Mouse (Mus musculus) liver, postnatal 0 days (tissue): ENCODE measurements at regions not wholly inside any gene's neighbourhood (a gene's known extent, or its start where the extent isn't known, plus 50 kb on each side); places are given as distances from the start of the nearest gene placed in this dataset.

ENCODE experiments used
- CTCF ChIP-seq: sonication (generic); IDR thresholded peaks from 2 replicates; pipeline ENCODE4 v1.5.1; 2016; ENCODE audit warnings: antibody characterized with exemption, low read depth
- EP300 ChIP-seq: IDR thresholded peaks from 2 replicates; pipeline ENCODE4 v1.6.1; 2016; ENCODE audit warnings: antibody characterized with exemption, low read depth, mild to moderate bottlenecking

DNA sequence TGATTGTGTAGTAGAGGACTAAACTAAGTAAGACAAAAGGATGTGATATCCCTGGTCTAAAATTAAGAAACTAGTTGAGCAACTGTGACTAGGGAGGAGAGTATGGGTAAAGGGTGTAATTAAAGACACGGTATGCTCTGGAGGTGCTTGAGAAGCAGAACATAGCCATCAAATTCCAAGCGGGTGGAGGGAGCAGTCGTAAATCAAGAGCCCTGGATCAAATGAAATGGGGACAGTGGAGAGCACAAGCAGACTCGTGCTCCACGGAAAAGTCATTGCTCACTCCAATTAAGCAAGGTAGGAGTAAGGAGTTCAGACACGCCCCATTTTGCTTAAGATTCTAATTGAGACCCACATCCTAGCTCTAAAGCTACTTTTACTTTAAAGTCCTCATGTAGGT, 132.2 kb downstream of the Gm10192 start:
- TF ChIP-seq EP300 (no peak), CTCF (no peak)
